Mouse (Mus musculus): Measurements from ENCODE around the gene Evi2a. TPM values are rescaled to one million over a fixed set of nuclear protein-coding genes. Genes with fewer than 3 reads are reported as not detected.

Gene Evi2a
- total and polyA plus RNA-seq, 2 experiments from 2014 or later: 2.0 to 2.5 TPM

- Histone ChIP-seq H3K4me1 (ENCODE audit: control insufficient read depth, insufficient read depth) (no peaks in the 10 kb centered on the region), H3K9me3 (replicated peaks; ENCODE audit: control insufficient read depth, low read length) (no peaks in the 10 kb centered on the region), H3K9ac (replicated peaks; ENCODE audit: low read depth, low read length) (no peak overlapping the region), H3K4me3 (ENCODE audit: low read depth, low read length) (no peak overlapping the region), H3K36me3 (replicated peaks; ENCODE audit: control insufficient read depth, insufficient read depth, low read length) (peaks cover 65% of the 10 kb centered on the region), H3K27me3 (ENCODE audit: control insufficient read depth, insufficient read depth, low read length) (no peaks in the 10 kb centered on the region), H3K27ac (ENCODE audit: low read depth) (no peak overlapping the region), H3K4me2 (ENCODE audit: low read depth, low read length) (no peak overlapping the region)
- DNase-seq (ENCODE audit: low spot score) (no peak), ATAC-seq (ENCODE audit: insufficient read depth, low read depth) (no peak)
- WGBS: 79% methylated on average over 11 of the region's 11 CpGs
- TF ChIP-seq CTCF (IDR thresholded peaks at IDR 0.05; ENCODE audit: low read depth): no peak
- no peak for TF ChIP-seq EP300 (IDR thresholded peaks at IDR 0.05; ENCODE audit: low read depth)
These were observed 37.9 kb upstream of the Evi2a start for GRCm38 (mm10) chr11:79568197-79568911.

GRCm38 (mm10) chr11:79566947-79567346, 36.5 kb upstream of the Evi2a start:
- H3K9me3 ChIP-seq (replicated peaks; ENCODE audit: control insufficient read depth, low read length): no peaks in the 10 kb centered on the region
- H3K27me3 ChIP-seq (ENCODE audit: control insufficient read depth, insufficient read depth, low read length): no peaks in the 10 kb centered on the region
- no peak overlapping the region for H3K4me2 ChIP-seq (ENCODE audit: low read depth, low read length)
- DNase-seq (ENCODE audit: low spot score) (no peak), ATAC-seq (ENCODE audit: insufficient read depth, low read depth) (no peak)
- H3K4me3 ChIP-seq (ENCODE audit: low read depth, low read length): no peak overlapping the region
- TF ChIP-seq CTCF (IDR thresholded peaks at IDR 0.05; ENCODE audit: low read depth) (no peak), EP300 (IDR thresholded peaks at IDR 0.05; ENCODE audit: low read depth) (no peak)
- no peaks in the 10 kb centered on the region for H3K4me1 ChIP-seq (ENCODE audit: control insufficient read depth, insufficient read depth)
- 73% methylated on average over 1 of the region's 1 CpGs for WGBS
- H3K9ac ChIP-seq (replicated peaks; ENCODE audit: low read depth, low read length): no peak overlapping the region
- peaks cover 75% of the 10 kb centered on the region for H3K36me3 ChIP-seq (replicated peaks; ENCODE audit: control insufficient read depth, insufficient read depth, low read length)
- H3K27ac ChIP-seq (ENCODE audit: low read depth): no peak overlapping the region

GRCm38 (mm10) chr11:79563493-79563892, 33.1 kb upstream of the Evi2a start:
- H3K9me3 ChIP-seq (replicated peaks; ENCODE audit: control insufficient read depth, low read length): no peaks in the 10 kb centered on the region
- no peaks in the 10 kb centered on the region for H3K27me3 ChIP-seq (ENCODE audit: control insufficient read depth, insufficient read depth, low read length)
- no peak for ATAC-seq (ENCODE audit: insufficient read depth, low read depth)
- no peak overlapping the region for H3K9ac ChIP-seq (replicated peaks; ENCODE audit: low read depth, low read length)
- no peak overlapping the region for H3K4me3 ChIP-seq (ENCODE audit: low read depth, low read length)
- H3K36me3 ChIP-seq (replicated peaks; ENCODE audit: control insufficient read depth, insufficient read depth, low read length): peaks cover 80% of the 10 kb centered on the region
- no peak for DNase-seq (ENCODE audit: low spot score)
- no peaks in the 10 kb centered on the region for H3K4me1 ChIP-seq (ENCODE audit: control insufficient read depth, insufficient read depth)
- WGBS: 91% methylated on average over 7 of the region's 7 CpGs
- TF ChIP-seq EP300 (IDR thresholded peaks at IDR 0.05; ENCODE audit: low read depth): no peak
- no peak for TF ChIP-seq CTCF (IDR thresholded peaks at IDR 0.05; ENCODE audit: low read depth)
- H3K4me2 ChIP-seq (ENCODE audit: low read depth, low read length): no peak overlapping the region
- H3K27ac ChIP-seq (ENCODE audit: low read depth): no peak overlapping the region

- TF ChIP-seq EP300 (IDR thresholded peaks at IDR 0.05; ENCODE audit: low read depth) (no peak), CTCF (IDR thresholded peaks at IDR 0.05; ENCODE audit: low read depth) (no peak)
- peaks cover 78% of the 10 kb centered on the region for H3K36me3 ChIP-seq (replicated peaks; ENCODE audit: control insufficient read depth, insufficient read depth, low read length)
- DNase-seq (ENCODE audit: low spot score) (no peak), ATAC-seq (ENCODE audit: insufficient read depth, low read depth) (no peak)
- no peak overlapping the region for H3K9ac ChIP-seq (replicated peaks; ENCODE audit: low read depth, low read length)
- 89% methylated on average over 4 of the region's 4 CpGs for WGBS
- H3K4me2 ChIP-seq (ENCODE audit: low read depth, low read length): no peak overlapping the region
- H3K9me3 ChIP-seq (replicated peaks; ENCODE audit: control insufficient read depth, low read length): no peaks in the 10 kb centered on the region
- H3K4me3 ChIP-seq (ENCODE audit: low read depth, low read length): no peak overlapping the region
- no peaks in the 10 kb centered on the region for H3K4me1 ChIP-seq (ENCODE audit: control insufficient read depth, insufficient read depth)
- no peak overlapping the region for H3K27ac ChIP-seq (ENCODE audit: low read depth)
- no peaks in the 10 kb centered on the region for H3K27me3 ChIP-seq (ENCODE audit: control insufficient read depth, insufficient read depth, low read length)
These were observed 30.1 kb upstream of the Evi2a start for GRCm38 (mm10) chr11:79560536-79560935.

- WGBS: 55% methylated on average over 1 of the region's 1 CpGs
- no peak overlapping the region for H3K4me2 ChIP-seq (ENCODE audit: low read depth, low read length)
- no peak for ATAC-seq (ENCODE audit: insufficient read depth, low read depth)
- H3K4me1 ChIP-seq (ENCODE audit: control insufficient read depth, insufficient read depth): no peaks in the 10 kb centered on the region
- no peaks in the 10 kb centered on the region for H3K9me3 ChIP-seq (replicated peaks; ENCODE audit: control insufficient read depth, low read length)
- H3K9ac ChIP-seq (replicated peaks; ENCODE audit: low read depth, low read length): no peak overlapping the region
- peaks cover 74% of the 10 kb centered on the region for H3K36me3 ChIP-seq (replicated peaks; ENCODE audit: control insufficient read depth, insufficient read depth, low read length)
- no peak for DNase-seq (ENCODE audit: low spot score)
- H3K27me3 ChIP-seq (ENCODE audit: control insufficient read depth, insufficient read depth, low read length): no peaks in the 10 kb centered on the region
- TF ChIP-seq CTCF (IDR thresholded peaks at IDR 0.05; ENCODE audit: low read depth): no peak
- no peak for TF ChIP-seq EP300 (IDR thresholded peaks at IDR 0.05; ENCODE audit: low read depth)
- no peak overlapping the region for H3K27ac ChIP-seq (ENCODE audit: low read depth)
- H3K4me3 ChIP-seq (ENCODE audit: low read depth, low read length): no peak overlapping the region
These were observed 22.2 kb upstream of the Evi2a start for GRCm38 (mm10) chr11:79552622-79553021.

- 97% methylated on average over 3 of the region's 3 CpGs for WGBS
- no peaks in the 10 kb centered on the region for H3K27me3 ChIP-seq (ENCODE audit: control insufficient read depth, insufficient read depth, low read length)
- no peak overlapping the region for H3K4me3 ChIP-seq (ENCODE audit: low read depth, low read length)
- H3K27ac ChIP-seq (ENCODE audit: low read depth): no peak overlapping the region
- TF ChIP-seq EP300 (IDR thresholded peaks at IDR 0.05; ENCODE audit: low read depth): no peak
- peaks cover 36% of the 10 kb centered on the region for H3K36me3 ChIP-seq (replicated peaks; ENCODE audit: control insufficient read depth, insufficient read depth, low read length)
- peaks cover 13% of the 10 kb centered on the region for H3K4me1 ChIP-seq (ENCODE audit: control insufficient read depth, insufficient read depth)
- ATAC-seq (ENCODE audit: insufficient read depth, low read depth) (no peak), DNase-seq (ENCODE audit: low spot score) (no peak)
- no peaks in the 10 kb centered on the region for H3K9me3 ChIP-seq (replicated peaks; ENCODE audit: control insufficient read depth, low read length)
- H3K9ac ChIP-seq (replicated peaks; ENCODE audit: low read depth, low read length): no peak overlapping the region
- H3K4me2 ChIP-seq (ENCODE audit: low read depth, low read length): no peak overlapping the region
These were observed 5.9 kb upstream of the Evi2a start for GRCm38 (mm10) chr11:79536293-79536692.

All from heart, postnatal 0 days (tissue).